Mouse (Mus musculus): ENCODE results near the gene Enpep. TPM values are rescaled to one million over a fixed set of nuclear protein-coding genes. Genes with fewer than 3 reads are reported as not detected.

The Enpep gene
- polyA plus RNA-seq, 1 experiment = 52.4 TPM

GRCm38 (mm10) chr3:129303941-129304340 is 28.6 kb downstream of the Enpep start:
- 3% methylated on average over 3 of the region's 3 CpGs for WGBS
- Histone ChIP-seq H3K27ac (ENCODE audit: insufficient read depth, low read depth, low read length) (no peak overlapping the region), H3K36me3 (ENCODE audit: control insufficient read depth, insufficient read depth, low read length) (peaks cover 2% of the 10 kb centered on the region; the same call in 1 of the 2 replicates), H3K4me1 (ENCODE audit: control insufficient read depth, insufficient read depth, low read length) (peaks cover 3% of the 10 kb centered on the region; the same call in 1 of the 2 replicates), H3K27me3 (replicated peaks; ENCODE audit: control insufficient read depth, insufficient read depth, low read length) (no peaks in the 10 kb centered on the region), H3K4me3 (ENCODE audit: insufficient read depth, low read depth, low read length) (no peak overlapping the region)
- TF ChIP-seq CTCF (conservative IDR thresholded peaks at IDR 0.05; ENCODE audit: insufficient read depth, insufficient read length, low read depth, low read length) (peak; percentile 41), POLR2A (IDR thresholded peaks at IDR 0.05; ENCODE audit: low read depth, low read length) (no peak)
- peak; percentile 43 for DNase-seq

- Histone ChIP-seq H3K27ac (ENCODE audit: insufficient read depth, low read depth, low read length) (no peak overlapping the region), H3K4me1 (ENCODE audit: control insufficient read depth, insufficient read depth, low read length) (no peaks in the 10 kb centered on the region), H3K36me3 (ENCODE audit: control insufficient read depth, insufficient read depth, low read length) (peaks cover 2% of the 10 kb centered on the region; the same call in 1 of the 2 replicates), H3K27me3 (replicated peaks; ENCODE audit: control insufficient read depth, insufficient read depth, low read length) (no peaks in the 10 kb centered on the region), H3K4me3 (ENCODE audit: insufficient read depth, low read depth, low read length) (no peak overlapping the region)
- peak; percentile 50 for DNase-seq
- whole genome bisulfite sequencing = 56% methylated on average over 1 of the region's 1 CpGs
- TF ChIP-seq CTCF (conservative IDR thresholded peaks at IDR 0.05; ENCODE audit: insufficient read depth, insufficient read length, low read depth, low read length) (peak; percentile 24; the same call in 1 of the 2 replicates), POLR2A (IDR thresholded peaks at IDR 0.05; ENCODE audit: low read depth, low read length) (no peak)
Measured at GRCm38 (mm10) chr3:129299874-129300273, 32.6 kb downstream of the Enpep start.

- Histone ChIP-seq H3K27ac (ENCODE audit: insufficient read depth, low read depth, low read length) (no peak overlapping the region), H3K4me1 (ENCODE audit: control insufficient read depth, insufficient read depth, low read length) (no peaks in the 10 kb centered on the region), H3K4me3 (ENCODE audit: insufficient read depth, low read depth, low read length) (no peak overlapping the region), H3K36me3 (ENCODE audit: control insufficient read depth, insufficient read depth, low read length) (peaks cover 2% of the 10 kb centered on the region; the same call in 1 of the 2 replicates), H3K27me3 (replicated peaks; ENCODE audit: control insufficient read depth, insufficient read depth, low read length) (no peaks in the 10 kb centered on the region)
- 79% methylated on average over 8 of the region's 8 CpGs for WGBS
- no peak for DNase-seq
- TF ChIP-seq POLR2A (IDR thresholded peaks at IDR 0.05; ENCODE audit: low read depth, low read length) (no peak), CTCF (conservative IDR thresholded peaks at IDR 0.05; ENCODE audit: insufficient read depth, insufficient read length, low read depth, low read length) (no peak)
Measured at GRCm38 (mm10) chr3:129298606-129299005, 33.9 kb downstream of the Enpep start.

GRCm38 (mm10) chr3:129296994-129297393 is 35.5 kb downstream of the Enpep start:
- no peak overlapping the region for H3K27ac ChIP-seq (ENCODE audit: insufficient read depth, low read depth, low read length)
- H3K36me3 ChIP-seq (ENCODE audit: control insufficient read depth, insufficient read depth, low read length) = no peaks in the 10 kb centered on the region
- no peaks in the 10 kb centered on the region for H3K27me3 ChIP-seq (replicated peaks; ENCODE audit: control insufficient read depth, insufficient read depth, low read length)
- no peak overlapping the region for H3K4me3 ChIP-seq (ENCODE audit: insufficient read depth, low read depth, low read length)
- TF ChIP-seq CTCF (conservative IDR thresholded peaks at IDR 0.05; ENCODE audit: insufficient read depth, insufficient read length, low read depth, low read length) (no peak), POLR2A (IDR thresholded peaks at IDR 0.05; ENCODE audit: low read depth, low read length) (no peak)
- peak; percentile 56 for DNase-seq
- WGBS = 42% methylated on average over 5 of the region's 5 CpGs
- no peaks in the 10 kb centered on the region for H3K4me1 ChIP-seq (ENCODE audit: control insufficient read depth, insufficient read depth, low read length)

- 71% methylated on average over 2 of the region's 2 CpGs for WGBS
- Histone ChIP-seq H3K36me3 (ENCODE audit: control insufficient read depth, insufficient read depth, low read length) (no peaks in the 10 kb centered on the region), H3K27me3 (replicated peaks; ENCODE audit: control insufficient read depth, insufficient read depth, low read length) (no peaks in the 10 kb centered on the region), H3K4me1 (ENCODE audit: control insufficient read depth, insufficient read depth, low read length) (no peaks in the 10 kb centered on the region; the same call in 1 of the 2 replicates), H3K4me3 (ENCODE audit: insufficient read depth, low read depth, low read length) (no peak overlapping the region), H3K27ac (ENCODE audit: insufficient read depth, low read depth, low read length) (no peak overlapping the region)
- no peak for TF ChIP-seq CTCF (conservative IDR thresholded peaks at IDR 0.05; ENCODE audit: insufficient read depth, insufficient read length, low read depth, low read length)
- TF ChIP-seq POLR2A (IDR thresholded peaks at IDR 0.05; ENCODE audit: low read depth, low read length) = no peak
- peak; percentile 84 for DNase-seq
Measured at GRCm38 (mm10) chr3:129295883-129296282, 36.6 kb downstream of the Enpep start.

GRCm38 (mm10) chr3:129289536-129289935 is 43.0 kb downstream of the Enpep start:
- no peak for TF ChIP-seq CTCF (conservative IDR thresholded peaks at IDR 0.05; ENCODE audit: insufficient read depth, insufficient read length, low read depth, low read length)
- no peak for TF ChIP-seq POLR2A (IDR thresholded peaks at IDR 0.05; ENCODE audit: low read depth, low read length)
- Histone ChIP-seq H3K27me3 (replicated peaks; ENCODE audit: control insufficient read depth, insufficient read depth, low read length) (no peaks in the 10 kb centered on the region), H3K36me3 (ENCODE audit: control insufficient read depth, insufficient read depth, low read length) (no peaks in the 10 kb centered on the region), H3K27ac (ENCODE audit: insufficient read depth, low read depth, low read length) (peak overlapping the region; percentile 55), H3K4me3 (ENCODE audit: insufficient read depth, low read depth, low read length) (no peak overlapping the region), H3K4me1 (ENCODE audit: control insufficient read depth, insufficient read depth, low read length) (no peaks in the 10 kb centered on the region; the same call in 1 of the 2 replicates)
- peak; percentile 75 for DNase-seq
- 58% methylated on average over 8 of the region's 8 CpGs for WGBS

- no peak for TF ChIP-seq POLR2A (IDR thresholded peaks at IDR 0.05; ENCODE audit: low read depth, low read length)
- TF ChIP-seq CTCF (conservative IDR thresholded peaks at IDR 0.05; ENCODE audit: insufficient read depth, insufficient read length, low read depth, low read length) = no peak
- no peak overlapping the region for H3K27ac ChIP-seq (ENCODE audit: insufficient read depth, low read depth, low read length)
- H3K4me3 ChIP-seq (ENCODE audit: insufficient read depth, low read depth, low read length) = no peak overlapping the region
- 54% methylated on average over 8 of the region's 8 CpGs for WGBS
- H3K36me3 ChIP-seq (ENCODE audit: control insufficient read depth, insufficient read depth, low read length) = no peaks in the 10 kb centered on the region; the same call in 1 of the 2 replicates
- H3K4me1 ChIP-seq (ENCODE audit: control insufficient read depth, insufficient read depth, low read length) = no peaks in the 10 kb centered on the region; the same call in 1 of the 2 replicates
- no peaks in the 10 kb centered on the region for H3K27me3 ChIP-seq (replicated peaks; ENCODE audit: control insufficient read depth, insufficient read depth, low read length)
- peak; percentile 26 for DNase-seq
Measured at GRCm38 (mm10) chr3:129287140-129287539, 45.4 kb downstream of the Enpep start.

Data from kidney, adult 2 months (tissue).